In genomic region chr15:17889309-17889708, GRCm38 (mm10) we compare ENCODE assay signal across 12 mouse cellular contexts.
DNase-seq lines count a peak whose midpoint lies in the region.
"Had no signal": no experiment of that assay in that cellular context is flagged by ENCODE, and none has a peak within 500 bp of the region (broad histone marks: within the 10 kb centered on the region; RNA-seq: fewer than 3 reads in every experiment).

No protein-coding gene starts in this region.

- DNase-seq in layer of hippocampus, adult 11-12 months (ENCODE audit: low spot score) = peak; percentile 27
- no peak for DNase-seq in layer of hippocampus, postnatal 25 days (ENCODE audit: extremely low spot score in 1 of 2, low spot score in 1 of 2)
- DNase-seq in brain, adult 2 months (ENCODE audit: low read depth, low spot score) = peak; percentile 86
- peak; percentile 10 to 76 for DNase-seq in frontal cortex, postnatal 36 days (ENCODE audit: low spot score in 2 of 2)
- DNase-seq in left cerebral cortex, postnatal 25 days (ENCODE audit: low spot score in 2 of 2) = peak; percentile 7 to 92
- no peak for DNase-seq in adrenal gland, postnatal 25 days
- DNase-seq in heart, adult 8-10 months (ENCODE audit: low spot score) = no peak
- DNase-seq in ovary, postnatal 36 days (ENCODE audit: low spot score) = no peak
- DNase-seq: embryo, embryonic 11 days; heart, postnatal 14 days; lung, adult 18-20 months; thymus, postnatal 14 days had no signal

- intact Hi-C loops in left cerebral cortex, postnatal 25 days (cut with DNase I) = no loop called here

Comparison
In these comparisons a context has a peak if more than half of its experiments do, and no peak if none do; other contexts are left out.
1. DNase-seq: peak in layer of hippocampus, adult 11-12 months (single experiment), brain, adult 2 months (single experiment), frontal cortex, postnatal 36 days (2 of 2) and left cerebral cortex, postnatal 25 days (2 of 2); none in layer of hippocampus, postnatal 25 days (0 of 2), adrenal gland, postnatal 25 days (single experiment), heart, adult 8-10 months (single experiment) and ovary, postnatal 36 days (single experiment).